Mouse (Mus musculus) duodenum, adult 2 months (tissue): ENCODE measurements around the gene Tsks. TPM values are rescaled to one million over a fixed set of nuclear protein-coding genes. Genes with fewer than 3 reads are reported as not detected.

Source experiments
- polyA plus RNA-seq: library from polyadenylated mRNA; depleted of rRNA; stranded (reverse); fragments of >200 nt; gene quantifications from 2 replicates; pipeline ENCODE4 v1.2.3, GENCODE M21; 2012; ENCODE audit warnings: low replicate concordance; rRNA removed

Tsks gene
- polyA plus RNA-seq: 0.49 TPM in 1 of 2 replicates, not detected in the other

GRCm38 (mm10) chr7:44942904-44943303 is at the start of gene Tsks:
Gene Tsks, plus strand, starts transcription at chr7:44943204.

GRCm38 (mm10) chr7:44895593-44896434 is 47.2 kb upstream of the Tsks start, which contains the start of gene Fuz:
Gene Fuz, plus strand, starts transcription at chr7:44896079.

GRCm38 (mm10) chr7:44929204-44930151 is 13.5 kb upstream of the Tsks start, which contains the start of gene Ap2a1:
Gene Ap2a1, minus strand, starts transcription at chr7:44929496.

GRCm38 (mm10) chr7:44974383-44975116 is 31.5 kb downstream of the Tsks start, which contains the start of gene Cpt1c:
Gene Cpt1c, minus strand, starts transcription at chr7:44974851.

GRCm38 (mm10) chr7:44986192-44986878 is 43.3 kb downstream of the Tsks start, which contains the start of gene Prmt1:
Gene Prmt1, minus strand, starts transcription at chr7:44986568.

GRCm38 (mm10) chr7:44997231-44997939 is 54.4 kb downstream of the Tsks start, which contains the start of gene Irf3:
Gene Irf3, plus strand, starts transcription at chr7:44997648.

GRCm38 (mm10) chr7:44998501-44998955 is 55.5 kb downstream of the Tsks start, which contains the start of gene Bcl2l12:
Gene Bcl2l12, minus strand, starts transcription at chr7:44998712.

Other genes with a start within 250 kb of the Tsks start
- gene Izumo2, start 234.5 kb upstream of the Tsks start, polyA plus RNA-seq: not detected in 2 replicates
- gene Vrk3, start 194.8 kb upstream of the Tsks start, polyA plus RNA-seq: 49.7 and 62.2 TPM in 2 replicates
- gene Zfp473, start 192.2 kb upstream of the Tsks start, polyA plus RNA-seq: 0.06 and 0.13 TPM in 2 replicates
- 45.1 and 62.8 TPM in 2 replicates for gene Nup62, start 127.1 kb upstream of the Tsks start, polyA plus RNA-seq
- 2.2 and 6.3 TPM in 2 replicates for gene Il4i1, start 126.8 kb upstream of the Tsks start, polyA plus RNA-seq
- gene Atf5, start 126.5 kb upstream of the Tsks start, polyA plus RNA-seq: 132 and 137 TPM in 2 replicates
- gene Akt1s1, start 94.2 kb upstream of the Tsks start, polyA plus RNA-seq: 248 and 535 TPM in 2 replicates
- gene Tbc1d17, start 94.1 kb upstream of the Tsks start, polyA plus RNA-seq: 67.0 and 80.1 TPM in 2 replicates
- 50.8 and 86.4 TPM in 2 replicates for gene Pnkp, start 86.1 kb upstream of the Tsks start, polyA plus RNA-seq
- 116 and 164 TPM in 2 replicates for gene Ptov1, start 73.4 kb upstream of the Tsks start, polyA plus RNA-seq
- 280 and 331 TPM in 2 replicates for gene Med25, start 50.5 kb upstream of the Tsks start, polyA plus RNA-seq
- gene Fuz, start 47.1 kb upstream of the Tsks start, polyA plus RNA-seq: 34.2 and 46.4 TPM in 2 replicates
- 76.5 and 82.3 TPM in 2 replicates for gene Ap2a1, start 13.7 kb upstream of the Tsks start, polyA plus RNA-seq
- gene Cpt1c, start 31.6 kb downstream of the Tsks start, polyA plus RNA-seq: 6.7 and 11.1 TPM in 2 replicates
- gene Prmt1, start 43.4 kb downstream of the Tsks start, polyA plus RNA-seq: 45.6 and 61.7 TPM in 2 replicates
- 70.7 and 84.2 TPM in 2 replicates for gene Irf3, start 54.4 kb downstream of the Tsks start, polyA plus RNA-seq
- gene Bcl2l12, start 55.5 kb downstream of the Tsks start, polyA plus RNA-seq: 26.3 and 28.8 TPM in 2 replicates
- 59.7 and 64.8 TPM in 2 replicates for gene Scaf1, start 73.2 kb downstream of the Tsks start, polyA plus RNA-seq
- gene Rras, start 74.8 kb downstream of the Tsks start, polyA plus RNA-seq: 76.8 and 77.3 TPM in 2 replicates
- gene Prr12, start 109.7 kb downstream of the Tsks start, polyA plus RNA-seq: 8.5 and 9.7 TPM in 2 replicates
- 47.3 and 54.0 TPM in 2 replicates for gene Nosip, start 119.2 kb downstream of the Tsks start, polyA plus RNA-seq
- 145 and 313 TPM in 2 replicates for gene Prrg2, start 119.5 kb downstream of the Tsks start, polyA plus RNA-seq
- 42.1 and 62.3 TPM in 2 replicates for gene Rcn3, start 149.0 kb downstream of the Tsks start, polyA plus RNA-seq
- gene Fcgrt, start 160.6 kb downstream of the Tsks start, polyA plus RNA-seq: 84.8 and 148 TPM in 2 replicates
- gene Rps11, start 181.2 kb downstream of the Tsks start, polyA plus RNA-seq: 86.3 and 120 TPM in 2 replicates
- 462 and 1,279 TPM in 2 replicates for gene Rpl13a, start 185.6 kb downstream of the Tsks start, polyA plus RNA-seq
- gene Gm45713, start 193.0 kb downstream of the Tsks start, polyA plus RNA-seq: 2.6 TPM in 1 of 2 replicates, not detected in the other
- 41.6 and 41.8 TPM in 2 replicates for gene Flt3l, start 193.2 kb downstream of the Tsks start, polyA plus RNA-seq
- gene Pih1d1, start 211.1 kb downstream of the Tsks start, polyA plus RNA-seq: 33.6 and 51.7 TPM in 2 replicates
- gene Aldh16a1, start 211.4 kb downstream of the Tsks start, polyA plus RNA-seq: 214 and 420 TPM in 2 replicates
- 0.07 and 0.09 TPM in 2 replicates for gene Slc17a7, start 220.7 kb downstream of the Tsks start, polyA plus RNA-seq
- gene Gfy, start 236.4 kb downstream of the Tsks start, polyA plus RNA-seq: not detected in 2 replicates
- not detected in 2 replicates for gene Pth2, start 237.8 kb downstream of the Tsks start, polyA plus RNA-seq